Mouse (Mus musculus) kidney, postnatal 14 days (tissue): Measurements from ENCODE around the gene Gm14743.
"Not testable (repeated sequence)": the region's sequence is repeated elsewhere in the genome, so short reads cannot be mapped to it uniquely, and the experiment has no call there.

ENCODE experiments used
- DNase-seq: peaks from one replicate; pipeline ENCODE4 v3.0.0; 2022; ENCODE audit warnings: mixed read lengths

Gm14743 gene

DNA sequence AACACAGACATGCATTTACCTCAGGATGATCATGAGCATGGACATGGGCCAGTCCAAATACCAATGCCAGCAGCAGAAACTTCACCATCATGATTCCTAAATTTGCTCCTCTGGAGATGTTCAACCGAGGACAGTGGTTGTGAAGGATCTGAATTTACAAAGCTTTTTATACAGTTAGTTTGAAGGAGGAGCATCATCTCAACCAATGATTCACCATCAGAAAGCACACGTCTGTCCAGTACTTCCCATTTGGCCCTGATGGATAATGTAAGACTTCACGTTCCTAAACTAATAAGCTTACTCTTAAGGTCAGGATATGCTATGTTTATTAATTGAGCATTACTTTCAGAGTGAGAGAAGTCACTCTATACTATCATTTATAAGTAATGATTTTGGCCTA is at the start of gene Gm14743:
TSS of gene Gm14743 (minus strand) at position 101 of the 400 bp plus-strand sequence.
- DNase-seq = not testable (repeated sequence)

DNA sequence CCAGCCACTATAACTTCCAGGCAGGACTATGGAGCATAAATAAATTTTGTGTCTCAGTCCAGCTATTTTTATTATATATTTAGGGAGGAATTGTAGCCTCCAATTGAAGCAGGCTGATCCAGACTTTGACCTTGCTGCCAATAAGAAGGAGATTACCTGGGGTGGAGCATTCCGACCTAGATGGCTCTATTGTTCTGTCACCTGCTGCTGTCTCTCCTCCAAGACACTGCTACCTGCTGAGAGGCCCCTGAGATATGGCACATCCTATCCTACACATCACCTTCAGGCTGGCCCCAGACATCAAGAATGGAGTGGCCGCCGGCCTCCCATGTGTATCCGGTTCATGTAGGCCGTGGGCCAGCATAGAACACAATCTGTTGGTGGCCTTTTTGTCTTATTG is 42.9 kb downstream of the Gm14743 start:
- no peak for DNase-seq

DNA sequence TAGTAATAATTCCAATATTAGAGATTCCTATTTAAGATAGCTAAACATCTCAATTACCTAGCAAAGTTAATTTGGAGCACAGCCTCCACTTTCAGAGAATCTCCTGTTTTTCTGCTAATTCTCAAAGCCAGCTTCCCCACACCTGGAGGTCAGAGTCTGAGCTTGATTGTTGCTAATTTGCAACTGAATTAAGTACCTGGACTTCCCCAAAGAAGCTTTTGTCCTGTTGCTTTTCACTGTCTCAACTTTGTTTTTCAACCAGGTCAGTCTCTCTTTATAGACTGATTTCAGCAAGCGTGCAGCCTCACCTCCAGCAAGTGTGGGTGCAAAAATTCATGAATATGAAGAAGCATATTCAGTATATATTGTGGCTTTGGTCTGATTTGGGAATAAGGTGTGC is 43.5 kb downstream of the Gm14743 start:
- DNase-seq = not testable (repeated sequence)
